Mouse (Mus musculus): ENCODE measurements around the gene Gpr25.

- TF ChIP-seq CHD2 (IDR thresholded peaks at IDR 0.05; ENCODE audit: low read depth, low read length) (no peak), MAFK (IDR thresholded peaks at IDR 0.05; ENCODE audit: insufficient read depth, low read depth, low read length) (no peak), ZC3H11A (IDR thresholded peaks at IDR 0.05; ENCODE audit: borderline replicate concordance, low read depth, low read length) (no peak), ZNF384 (IDR thresholded peaks at IDR 0.05; ENCODE audit: low read depth, low read length) (no peak)
These were observed 30.5 kb downstream of the Gpr25 start for GRCm38 (mm10) chr1:136230201-136230600.

Measured in ES-E14 (cell line).